Mouse (Mus musculus): ENCODE measurements around the gene Igf1r. TPM values are rescaled to one million over a fixed set of nuclear protein-coding genes. Genes with fewer than 3 reads are reported as not detected.

Igf1r gene
- polyA plus RNA-seq, 1 experiment from 2014 or later, result 27.8 TPM

Other genes with a start within 250 kb of the Igf1r start
- gene Synm, start 193.1 kb upstream of the Igf1r start, polyA plus RNA-seq (2015; fragmentation: Nextera tagmentation; extraction: Ambion mirVana), result 4.6 and 5.0 TPM in 2 replicates

Measured in midbrain, embryonic 15.5 days (tissue).